Mouse (Mus musculus): ENCODE results near the gene Rbpj. TPM values are rescaled to one million over a fixed set of nuclear protein-coding genes. Genes with fewer than 3 reads are reported as not detected.

The Rbpj gene
- polyA plus RNA-seq, 1 experiment: 17.5 TPM

DNA sequence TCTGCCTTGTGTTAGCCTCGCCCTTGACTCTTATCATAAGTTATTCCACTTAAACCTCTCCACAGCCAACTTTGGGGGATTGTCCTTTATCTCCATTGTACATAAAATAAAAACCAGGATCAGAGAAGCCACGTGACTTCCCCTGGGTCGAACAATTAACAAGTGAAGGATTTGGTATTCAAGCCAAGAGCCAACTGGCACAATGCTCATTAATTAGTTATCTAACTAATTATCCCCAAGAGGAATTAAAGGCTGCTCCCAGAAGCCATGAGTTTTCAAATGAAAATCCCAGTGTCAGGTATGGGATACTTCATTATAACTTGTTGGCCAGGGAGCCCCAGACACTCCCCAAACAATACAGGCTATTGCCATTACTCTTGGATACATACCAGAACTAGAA is 218.0 kb downstream of the Rbpj start:
- 60% methylated on average over 3 of the region's 3 CpGs for WGBS
- no peak overlapping the region for H3K4me3 ChIP-seq (replicated peaks; ENCODE audit: extremely low read depth, low read depth, low read length)

DNA sequence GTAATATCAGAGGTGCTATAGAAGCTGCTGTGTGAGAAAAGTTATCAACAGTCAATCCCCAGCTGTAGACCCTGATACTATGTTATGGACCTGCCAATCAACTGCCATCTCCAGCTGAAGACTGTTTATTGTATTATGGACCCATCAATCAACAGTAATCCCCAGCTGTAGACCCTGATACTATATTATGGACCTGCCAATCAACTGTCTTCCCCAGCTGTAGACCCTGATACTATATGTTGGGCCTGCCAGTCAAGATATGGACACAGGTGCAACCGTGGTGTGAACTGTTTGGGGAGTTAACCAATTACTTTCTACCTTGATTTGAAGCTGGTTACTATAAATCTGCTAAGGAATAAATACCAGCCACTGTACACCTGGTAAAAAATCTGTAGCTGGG is 218.5 kb downstream of the Rbpj start:
- TF ChIP-seq POLR2A (IDR thresholded peaks at IDR 0.05; ENCODE audit: borderline replicate concordance, extremely low read depth, low read depth, low read length) (no peak), CTCF (IDR thresholded peaks at IDR 0.05; ENCODE audit: insufficient read depth, low read length) (no peak)
- H3K4me3 ChIP-seq (replicated peaks; ENCODE audit: extremely low read depth, low read depth, low read length): no peak overlapping the region
- 69% methylated on average over 1 of the region's 1 CpGs for WGBS
- no peak for DNase-seq
- no peaks in the 10 kb centered on the region for H3K4me1 ChIP-seq (ENCODE audit: control insufficient read depth, insufficient read depth, low read length)

More for the DNA sequence above, 218.0 kb downstream of the Rbpj start:
- DNase-seq: no peak
- no peaks in the 10 kb centered on the region for H3K4me1 ChIP-seq (ENCODE audit: control insufficient read depth, insufficient read depth, low read length)
- TF ChIP-seq CTCF (IDR thresholded peaks at IDR 0.05; ENCODE audit: insufficient read depth, low read length): no peak
- no peak for TF ChIP-seq POLR2A (IDR thresholded peaks at IDR 0.05; ENCODE audit: borderline replicate concordance, extremely low read depth, low read depth, low read length)

DNA sequence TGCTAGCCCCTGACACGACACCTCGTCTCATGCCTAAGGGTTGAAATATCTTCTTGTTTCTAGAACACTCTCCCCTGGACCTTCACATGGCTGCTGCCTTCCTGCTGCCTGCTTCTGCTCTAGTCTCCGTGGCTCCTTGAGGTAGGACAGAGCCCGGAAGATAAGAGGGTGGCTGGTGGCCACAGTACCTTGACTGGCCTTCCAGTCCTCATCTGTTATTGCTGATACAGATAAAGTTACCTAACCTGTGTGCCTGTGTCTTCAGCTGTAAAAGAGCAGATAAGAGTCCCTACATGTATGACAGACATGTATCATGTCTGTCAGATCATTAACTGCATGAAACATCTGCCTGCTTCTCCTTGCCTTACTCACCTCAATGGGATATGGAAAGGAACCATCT is 219.7 kb downstream of the Rbpj start:
- no peak for DNase-seq
- 61% methylated on average over 4 of the region's 4 CpGs for WGBS
- TF ChIP-seq POLR2A (IDR thresholded peaks at IDR 0.05; ENCODE audit: borderline replicate concordance, extremely low read depth, low read depth, low read length) (no peak), CTCF (IDR thresholded peaks at IDR 0.05; ENCODE audit: insufficient read depth, low read length) (no peak)
- no peaks in the 10 kb centered on the region for H3K4me1 ChIP-seq (ENCODE audit: control insufficient read depth, insufficient read depth, low read length)
- no peak overlapping the region for H3K4me3 ChIP-seq (replicated peaks; ENCODE audit: extremely low read depth, low read depth, low read length)

DNA sequence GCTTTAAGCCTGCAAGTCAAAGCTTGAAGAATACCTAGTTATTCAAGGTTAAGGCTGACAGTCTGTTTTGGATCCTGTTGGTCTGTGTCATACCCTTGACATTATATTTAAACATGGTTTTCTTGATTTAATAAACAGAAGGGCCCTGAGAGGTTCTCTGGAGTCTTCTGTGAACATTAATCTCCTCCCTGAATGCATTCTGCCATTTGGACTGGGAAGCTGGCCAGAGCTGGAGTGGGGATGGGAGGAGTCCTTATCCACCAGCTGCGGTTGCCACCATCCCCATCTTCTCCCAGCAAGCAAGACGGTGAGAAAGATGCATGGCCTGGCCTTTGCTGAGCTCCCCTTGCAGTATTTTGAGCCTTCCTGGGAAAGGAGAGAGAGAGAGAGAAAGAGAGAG is 220.4 kb downstream of the Rbpj start:
- 44% methylated on average over 2 of the region's 2 CpGs for WGBS
- Histone ChIP-seq H3K4me1 (ENCODE audit: control insufficient read depth, insufficient read depth, low read length) (no peaks in the 10 kb centered on the region), H3K4me3 (replicated peaks; ENCODE audit: extremely low read depth, low read depth, low read length) (no peak overlapping the region)
- TF ChIP-seq POLR2A (IDR thresholded peaks at IDR 0.05; ENCODE audit: borderline replicate concordance, extremely low read depth, low read depth, low read length) (no peak), CTCF (IDR thresholded peaks at IDR 0.05; ENCODE audit: insufficient read depth, low read length) (no peak)
- DNase-seq: no peak

- Histone ChIP-seq H3K4me1 (ENCODE audit: control insufficient read depth, insufficient read depth, low read length) (no peaks in the 10 kb centered on the region), H3K4me3 (replicated peaks; ENCODE audit: extremely low read depth, low read depth, low read length) (no peak overlapping the region)
- TF ChIP-seq POLR2A (IDR thresholded peaks at IDR 0.05; ENCODE audit: borderline replicate concordance, extremely low read depth, low read depth, low read length) (no peak), CTCF (IDR thresholded peaks at IDR 0.05; ENCODE audit: insufficient read depth, low read length) (no peak)
- 63% methylated on average over 7 of the region's 7 CpGs for WGBS
- no peak for DNase-seq
Measured at GRCm38 (mm10) chr5:53688326-53688725, 222.4 kb downstream of the Rbpj start.

GRCm38 (mm10) chr5:53691577-53691976 is 225.6 kb downstream of the Rbpj start:
- no peak for TF ChIP-seq POLR2A (IDR thresholded peaks at IDR 0.05; ENCODE audit: borderline replicate concordance, extremely low read depth, low read depth, low read length)
- TF ChIP-seq CTCF (IDR thresholded peaks at IDR 0.05; ENCODE audit: insufficient read depth, low read length): no peak
- no peak for DNase-seq
- H3K4me3 ChIP-seq (replicated peaks; ENCODE audit: extremely low read depth, low read depth, low read length): no peak overlapping the region
- H3K4me1 ChIP-seq (ENCODE audit: control insufficient read depth, insufficient read depth, low read length): no peaks in the 10 kb centered on the region
- WGBS: 74% methylated on average over 3 of the region's 3 CpGs

DNA sequence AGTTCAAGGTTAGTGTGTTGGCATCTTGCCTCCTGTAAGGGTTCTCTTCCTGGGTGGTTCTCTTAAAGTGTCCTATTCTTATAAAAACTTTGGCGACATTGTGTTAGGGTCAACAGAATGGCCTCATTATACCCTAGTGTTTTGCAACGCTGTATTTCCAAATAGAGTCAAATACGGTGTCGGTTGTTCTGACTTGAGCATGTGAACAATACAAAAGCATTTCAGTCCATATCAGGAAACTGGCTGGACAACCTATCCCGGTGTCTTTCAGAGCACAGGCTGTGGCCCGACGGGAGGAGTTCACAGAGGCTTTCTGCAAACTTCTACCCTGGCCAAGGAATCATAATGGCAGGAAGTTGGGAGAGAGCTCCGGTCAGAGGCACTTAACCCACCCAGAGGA is 226.1 kb downstream of the Rbpj start:
- Histone ChIP-seq H3K4me3 (replicated peaks; ENCODE audit: extremely low read depth, low read depth, low read length) (no peak overlapping the region), H3K4me1 (ENCODE audit: control insufficient read depth, insufficient read depth, low read length) (no peaks in the 10 kb centered on the region)
- WGBS: 35% methylated on average over 8 of the region's 8 CpGs
- TF ChIP-seq POLR2A (IDR thresholded peaks at IDR 0.05; ENCODE audit: borderline replicate concordance, extremely low read depth, low read depth, low read length): no peak
- TF ChIP-seq CTCF (IDR thresholded peaks at IDR 0.05; ENCODE audit: insufficient read depth, low read length): no peak
- no peak for DNase-seq

- no peak for DNase-seq
- no peak overlapping the region for H3K4me3 ChIP-seq (replicated peaks; ENCODE audit: extremely low read depth, low read depth, low read length)
- 98% methylated on average over 1 of the region's 1 CpGs for WGBS
- H3K4me1 ChIP-seq (ENCODE audit: control insufficient read depth, insufficient read depth, low read length): no peaks in the 10 kb centered on the region
- no peak for TF ChIP-seq POLR2A (IDR thresholded peaks at IDR 0.05; ENCODE audit: borderline replicate concordance, extremely low read depth, low read depth, low read length)
Measured at GRCm38 (mm10) chr5:53692662-53693061, 226.7 kb downstream of the Rbpj start.

DNA sequence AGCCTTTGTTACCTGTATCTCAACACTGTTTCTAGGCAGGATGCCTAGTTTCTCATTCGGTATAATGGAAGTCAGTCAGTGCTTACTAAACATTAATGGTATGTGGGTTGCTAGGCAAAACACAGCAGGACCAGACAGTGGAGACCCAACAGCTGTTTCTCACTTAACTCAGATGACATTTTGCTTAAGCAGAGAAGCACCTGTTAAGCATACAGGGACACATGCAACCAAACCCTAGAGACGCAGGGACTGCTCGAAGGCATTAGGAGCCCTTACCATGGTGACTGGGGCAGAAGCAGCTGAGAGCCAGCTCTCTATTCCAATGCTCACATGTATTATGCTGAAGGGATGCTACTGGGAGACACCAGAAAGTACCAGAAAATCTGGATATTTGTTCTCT is 230.7 kb downstream of the Rbpj start:
- no peak for TF ChIP-seq CTCF (IDR thresholded peaks at IDR 0.05; ENCODE audit: insufficient read depth, low read length)
- no peak for TF ChIP-seq POLR2A (IDR thresholded peaks at IDR 0.05; ENCODE audit: borderline replicate concordance, extremely low read depth, low read depth, low read length)
- no peak overlapping the region for H3K4me3 ChIP-seq (replicated peaks; ENCODE audit: extremely low read depth, low read depth, low read length)
- WGBS: 58% methylated on average over 3 of the region's 3 CpGs
- peaks cover 4% of the 10 kb centered on the region for H3K4me1 ChIP-seq (ENCODE audit: control insufficient read depth, insufficient read depth, low read length)
- no peak for DNase-seq

GRCm38 (mm10) chr5:53697794-53698193 is 231.8 kb downstream of the Rbpj start:
- 48% methylated on average over 9 of the region's 9 CpGs for WGBS

More at GRCm38 (mm10) chr5:53697794-53698193, 231.8 kb downstream of the Rbpj start:
- Histone ChIP-seq H3K4me3 (replicated peaks; ENCODE audit: extremely low read depth, low read depth, low read length) (no peak overlapping the region), H3K4me1 (ENCODE audit: control insufficient read depth, insufficient read depth, low read length) (peaks cover 4% of the 10 kb centered on the region)
- TF ChIP-seq POLR2A (IDR thresholded peaks at IDR 0.05; ENCODE audit: borderline replicate concordance, extremely low read depth, low read depth, low read length) (no peak), CTCF (IDR thresholded peaks at IDR 0.05; ENCODE audit: insufficient read depth, low read length) (no peak)
- DNase-seq: no peak
